Mouse (Mus musculus) layer of hippocampus, adult 11-12 months (tissue): ENCODE measurements around the gene Gon7.

Source experiments
- DNase-seq: peaks from one replicate; pipeline ENCODE4 v3.0.0; 2022; ENCODE audit warnings: low spot score

The Gon7 gene

DNA sequence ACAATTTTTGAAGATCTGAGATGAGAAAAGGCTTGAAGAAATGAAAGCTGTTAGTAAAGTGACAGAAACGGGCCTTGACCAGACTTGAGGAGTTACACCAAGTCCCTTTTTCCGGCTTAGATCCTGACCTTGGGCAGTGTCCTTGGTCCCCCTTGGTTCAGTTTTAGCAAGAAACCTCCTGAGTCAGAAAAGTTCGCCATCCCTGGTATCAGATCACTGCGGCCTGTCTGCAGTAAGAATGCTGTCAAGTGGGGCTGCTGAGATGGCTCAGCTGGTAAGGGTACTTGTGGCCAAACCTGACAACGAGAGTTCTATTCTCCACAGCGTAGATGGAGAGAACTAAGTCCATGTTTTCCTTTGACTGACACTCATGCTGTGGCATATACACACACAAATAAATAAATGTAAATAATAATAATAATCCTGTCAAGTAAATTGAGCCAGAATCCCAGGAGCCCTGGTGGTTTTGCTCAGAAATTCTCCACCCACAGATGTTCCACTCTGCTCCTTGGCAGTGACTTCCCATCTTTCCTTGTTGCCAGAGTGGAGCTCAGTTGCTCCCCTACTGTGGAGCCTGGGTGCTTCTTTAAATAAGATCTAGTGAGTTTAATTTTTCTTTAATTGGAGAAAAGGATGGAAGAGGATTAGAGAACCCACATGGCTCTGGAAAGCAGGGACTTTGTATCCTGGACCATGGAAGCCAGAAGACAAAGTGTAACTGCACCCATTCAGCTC lies 51.5 kb downstream of the Gon7 start:
- no peak for DNase-seq

DNA sequence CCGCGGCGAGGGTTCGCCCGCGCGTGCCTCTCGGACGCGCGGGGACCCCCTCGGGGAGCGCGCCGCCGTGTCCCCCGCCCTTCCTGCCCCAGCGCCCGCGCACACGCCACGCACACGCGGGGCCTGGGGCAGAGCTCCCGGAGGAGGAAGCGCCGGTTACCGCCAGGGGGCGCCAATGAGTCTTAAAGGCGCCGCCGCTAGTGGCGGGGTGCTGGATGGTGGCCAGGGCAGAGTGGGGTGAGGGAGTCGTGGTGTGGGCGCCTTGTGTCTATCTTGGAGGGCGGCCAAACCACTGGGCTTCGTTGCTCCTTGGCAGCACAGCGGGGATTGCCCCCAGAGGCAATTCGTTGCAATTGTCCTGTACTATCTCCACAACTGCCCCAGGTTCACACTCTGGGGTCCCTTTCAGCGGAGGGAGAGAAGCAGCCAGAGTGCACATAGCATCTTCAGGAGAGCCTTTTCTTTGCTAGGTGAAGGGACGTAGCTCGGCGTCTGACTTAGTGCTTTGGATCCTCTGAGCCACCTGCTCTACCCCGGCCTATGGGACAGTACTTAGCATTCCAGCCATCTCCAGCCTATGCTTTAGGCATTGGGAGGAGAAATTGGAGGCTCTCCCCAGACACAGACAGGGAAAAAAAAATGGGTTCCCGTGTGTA lies 52.3 kb downstream of the Gon7 start:
- DNase-seq, result peak; percentile 91

DNA sequence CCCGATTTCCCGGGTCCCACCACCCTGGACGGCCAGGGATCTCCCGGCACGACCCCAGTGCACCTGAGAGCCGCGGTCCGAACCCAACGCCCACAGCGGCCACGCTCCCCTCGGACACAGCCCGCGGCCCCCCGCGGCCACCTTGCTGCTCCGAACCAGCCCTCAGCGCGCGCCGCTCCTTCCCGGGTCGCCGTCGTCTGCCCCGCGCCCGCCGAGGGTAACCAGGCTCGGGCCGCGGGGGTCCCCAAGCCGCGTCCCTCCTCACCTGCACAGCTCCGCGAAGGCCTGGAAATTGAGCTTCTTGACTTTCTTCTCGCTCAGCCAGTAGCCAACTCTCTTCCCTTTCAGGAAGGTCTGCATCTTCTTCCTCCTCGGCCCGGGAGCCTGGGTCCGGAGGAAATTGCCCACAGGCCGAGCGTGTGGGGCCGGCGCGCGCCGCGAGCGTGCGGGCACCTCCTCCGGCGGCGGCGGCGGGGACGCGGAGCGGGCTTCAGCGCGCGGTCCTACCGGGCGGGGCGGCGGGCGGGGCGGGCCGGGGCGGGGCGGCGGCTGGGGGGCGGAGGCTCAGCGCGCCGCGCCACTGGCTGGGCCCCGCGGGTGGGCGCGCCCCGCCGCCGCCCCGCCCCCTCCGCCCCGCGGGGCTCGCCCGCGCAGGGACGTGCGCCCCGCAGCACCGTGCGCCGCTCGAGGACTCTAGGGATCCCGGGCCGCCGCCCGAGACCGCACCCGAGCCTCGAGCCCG lies 53.0 kb downstream of the Gon7 start, which contains the start of gene Itpk1:
Gene Itpk1, minus strand, starts transcription at position 474 of the 742 bp plus-strand sequence.
- DNase-seq, result peak; percentile 44

DNA sequence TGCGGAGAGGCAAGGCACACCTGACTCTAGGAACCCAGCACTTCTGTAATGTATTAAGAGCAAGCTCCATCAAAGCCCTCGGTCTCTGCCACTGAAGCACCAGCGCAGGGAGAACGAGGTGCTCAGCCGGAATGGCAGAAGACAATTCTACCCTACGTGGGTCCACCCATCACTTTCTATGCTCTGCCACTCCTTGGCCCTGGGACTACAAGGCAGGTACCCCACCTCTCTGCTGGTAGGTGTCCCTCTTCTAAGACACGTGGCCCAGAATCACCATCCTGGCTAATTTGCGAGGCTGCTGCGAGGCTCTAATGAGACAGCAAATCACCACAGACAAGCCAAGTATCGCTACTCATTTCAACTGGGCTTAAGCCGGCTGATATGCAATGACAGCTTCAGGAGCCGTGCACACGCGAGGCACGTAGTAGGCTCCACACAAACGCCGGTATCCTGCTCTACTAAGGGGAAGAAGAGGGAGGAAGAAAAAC lies 53.6 kb downstream of the Gon7 start:
- DNase-seq, result no peak

DNA sequence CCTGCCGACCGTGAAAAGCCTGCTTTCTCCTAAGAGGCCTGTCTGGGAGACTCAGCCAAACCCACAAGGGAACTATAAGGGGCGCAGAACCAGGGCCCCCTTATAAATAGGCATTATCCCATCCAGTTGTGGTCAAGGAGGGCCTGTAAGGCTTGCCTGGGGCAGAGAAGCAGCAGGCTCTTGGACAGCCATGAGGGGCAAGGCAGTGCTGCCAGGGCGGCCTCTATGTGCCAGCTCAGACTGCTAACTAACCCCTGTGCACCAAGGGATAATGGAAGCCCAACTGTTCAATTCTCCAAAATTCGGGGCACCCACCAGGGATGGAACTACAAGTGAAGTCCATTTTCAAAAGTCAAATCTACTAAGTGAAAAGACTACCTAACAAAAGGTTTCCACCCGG lies 54.2 kb downstream of the Gon7 start:
- no peak for DNase-seq
